Mouse (Mus musculus): ENCODE measurements at regions not wholly inside any gene's neighbourhood (a gene's known extent, or its start where the extent isn't known, plus 50 kb on each side); places are given as distances from the start of the nearest gene placed in this dataset.

- H3K4me1 ChIP-seq (ENCODE audit: control insufficient read depth, insufficient read depth, low read length): no peaks in the 10 kb centered on the region
- no peak overlapping the region for H3K4me2 ChIP-seq (ENCODE audit: low read depth, low read length)
- H3K27me3 ChIP-seq (ENCODE audit: control insufficient read depth, insufficient read depth, low read length): no peaks in the 10 kb centered on the region
- ATAC-seq (ENCODE audit: insufficient read depth, low FRiP score): no peak
- H3K9ac ChIP-seq (ENCODE audit: low read length): no peak overlapping the region
- no peaks in the 10 kb centered on the region for H3K36me3 ChIP-seq (ENCODE audit: control insufficient read depth, insufficient read depth, low read length)
- 56% methylated on average over 2 of the region's 2 CpGs for WGBS
- no peak overlapping the region for H3K27ac ChIP-seq (ENCODE audit: low read length)
- no peaks in the 10 kb centered on the region for H3K9me3 ChIP-seq (replicated peaks; ENCODE audit: control insufficient read depth, low read length)
- H3K4me3 ChIP-seq (replicated peaks; ENCODE audit: low read length): no peak overlapping the region
Observed at GRCm38 (mm10) chr9:90388401-90388800, 117.8 kb upstream of the Tbc1d2b start.

- H3K27me3 ChIP-seq (ENCODE audit: control insufficient read depth, insufficient read depth, low read length): no peaks in the 10 kb centered on the region
- no peaks in the 10 kb centered on the region for H3K9me3 ChIP-seq (replicated peaks; ENCODE audit: control insufficient read depth, low read length)
- H3K36me3 ChIP-seq (ENCODE audit: control insufficient read depth, insufficient read depth, low read length): no peaks in the 10 kb centered on the region
- H3K9ac ChIP-seq (ENCODE audit: low read length): no peak overlapping the region
- no peak overlapping the region for H3K4me2 ChIP-seq (ENCODE audit: low read depth, low read length)
- no peak overlapping the region for H3K4me3 ChIP-seq (replicated peaks; ENCODE audit: low read length)
- ATAC-seq (ENCODE audit: insufficient read depth, low FRiP score): no peak
- H3K4me1 ChIP-seq (ENCODE audit: control insufficient read depth, insufficient read depth, low read length): no peaks in the 10 kb centered on the region
- no peak overlapping the region for H3K27ac ChIP-seq (ENCODE audit: low read length)
Observed at GRCm38 (mm10) chr9:90385047-90385446, 114.4 kb upstream of the Tbc1d2b start.

GRCm38 (mm10) chr9:90380099-90380498 lies 109.5 kb upstream of the Tbc1d2b start:
- ATAC-seq (ENCODE audit: insufficient read depth, low FRiP score): no peak
- Histone ChIP-seq H3K9me3 (replicated peaks; ENCODE audit: control insufficient read depth, low read length) (no peaks in the 10 kb centered on the region), H3K4me2 (ENCODE audit: low read depth, low read length) (no peak overlapping the region), H3K4me3 (replicated peaks; ENCODE audit: low read length) (no peak overlapping the region), H3K4me1 (ENCODE audit: control insufficient read depth, insufficient read depth, low read length) (no peaks in the 10 kb centered on the region), H3K27me3 (ENCODE audit: control insufficient read depth, insufficient read depth, low read length) (no peaks in the 10 kb centered on the region), H3K36me3 (ENCODE audit: control insufficient read depth, insufficient read depth, low read length) (no peaks in the 10 kb centered on the region), H3K9ac (ENCODE audit: low read length) (no peak overlapping the region), H3K27ac (ENCODE audit: low read length) (no peak overlapping the region)

GRCm38 (mm10) chr9:90369568-90369967 lies 99.0 kb upstream of the Tbc1d2b start:
- H3K27me3 ChIP-seq (ENCODE audit: control insufficient read depth, insufficient read depth, low read length): no peaks in the 10 kb centered on the region
- H3K36me3 ChIP-seq (ENCODE audit: control insufficient read depth, insufficient read depth, low read length): no peaks in the 10 kb centered on the region
- no peaks in the 10 kb centered on the region for H3K4me1 ChIP-seq (ENCODE audit: control insufficient read depth, insufficient read depth, low read length)
- 74% methylated on average over 2 of the region's 2 CpGs for WGBS
- no peak overlapping the region for H3K4me2 ChIP-seq (ENCODE audit: low read depth, low read length)
- ATAC-seq (ENCODE audit: insufficient read depth, low FRiP score): no peak
- H3K9me3 ChIP-seq (replicated peaks; ENCODE audit: control insufficient read depth, low read length): no peaks in the 10 kb centered on the region
- H3K9ac ChIP-seq (ENCODE audit: low read length): no peak overlapping the region
- H3K4me3 ChIP-seq (replicated peaks; ENCODE audit: low read length): no peak overlapping the region
- no peak overlapping the region for H3K27ac ChIP-seq (ENCODE audit: low read length)

GRCm38 (mm10) chr9:90367745-90368144 lies 97.1 kb upstream of the Tbc1d2b start:
- Histone ChIP-seq H3K9ac (ENCODE audit: low read length) (no peak overlapping the region), H3K27me3 (ENCODE audit: control insufficient read depth, insufficient read depth, low read length) (no peaks in the 10 kb centered on the region), H3K4me3 (replicated peaks; ENCODE audit: low read length) (no peak overlapping the region), H3K27ac (ENCODE audit: low read length) (no peak overlapping the region), H3K4me1 (ENCODE audit: control insufficient read depth, insufficient read depth, low read length) (no peaks in the 10 kb centered on the region), H3K36me3 (ENCODE audit: control insufficient read depth, insufficient read depth, low read length) (no peaks in the 10 kb centered on the region), H3K9me3 (replicated peaks; ENCODE audit: control insufficient read depth, low read length) (no peaks in the 10 kb centered on the region), H3K4me2 (ENCODE audit: low read depth, low read length) (no peak overlapping the region)
- 78% methylated on average over 3 of the region's 3 CpGs for WGBS
- no peak for ATAC-seq (ENCODE audit: insufficient read depth, low FRiP score)

- no peaks in the 10 kb centered on the region for H3K4me1 ChIP-seq (ENCODE audit: control insufficient read depth, insufficient read depth, low read length)
- H3K4me3 ChIP-seq (replicated peaks; ENCODE audit: low read length): no peak overlapping the region
- no peak overlapping the region for H3K4me2 ChIP-seq (ENCODE audit: low read depth, low read length)
- no peaks in the 10 kb centered on the region for H3K9me3 ChIP-seq (replicated peaks; ENCODE audit: control insufficient read depth, low read length)
- H3K9ac ChIP-seq (ENCODE audit: low read length): no peak overlapping the region
- ATAC-seq (ENCODE audit: insufficient read depth, low FRiP score): no peak
- no peaks in the 10 kb centered on the region for H3K36me3 ChIP-seq (ENCODE audit: control insufficient read depth, insufficient read depth, low read length)
- H3K27me3 ChIP-seq (ENCODE audit: control insufficient read depth, insufficient read depth, low read length): no peaks in the 10 kb centered on the region
- 86% methylated on average over 4 of the region's 4 CpGs for WGBS
- H3K27ac ChIP-seq (ENCODE audit: low read length): no peak overlapping the region
Observed at GRCm38 (mm10) chr9:90326531-90326930, 55.9 kb upstream of the Tbc1d2b start.
